ENCODE assay signal across 21 mouse cellular contexts in genomic region chr6:118285246-118285645, GRCm38 (mm10).
A peak's percentile ranks its signal among the peaks of the same experiment; 100 is the strongest.
DNase-seq lines count a peak whose midpoint lies in the region; ATAC-seq and TF ChIP-seq lines count a peak whose summit lies in the region.
"Had no signal": no experiment of that assay in that cellular context is flagged by ENCODE, and none has a peak within 500 bp of the region (broad histone marks: within the 10 kb centered on the region; RNA-seq: fewer than 3 reads in every experiment).

No protein-coding gene starts in this region.

- H3K9me3 ChIP-seq in hindbrain, postnatal 0 days (ENCODE audit: low read length), result no peaks in the 10 kb centered on the region; the same call in 1 of the 2 replicates
- H3K9me3 ChIP-seq in hindbrain, embryonic 13.5 days, result no peaks in the 10 kb centered on the region
- no peaks in the 10 kb centered on the region for H3K9me3 ChIP-seq in midbrain, postnatal 0 days (ENCODE audit: low read length)
- H3K9me3 ChIP-seq in midbrain, embryonic 15.5 days, result no peaks in the 10 kb centered on the region
- H3K9me3 ChIP-seq: embryonic facial prominence, embryonic 13.5 days; embryonic facial prominence, embryonic 15.5 days; forebrain, embryonic 10.5 days; forebrain, embryonic 12.5 days had no signal

- peak; percentile 41 to 47 for DNase-seq in cerebellum, postnatal 14 days
- DNase-seq in cerebellum, postnatal 36 days, result no peak
- peak; percentile 41 for DNase-seq in hindbrain, postnatal 0 days (ENCODE audit: low spot score)
- DNase-seq in midbrain, postnatal 0 days (ENCODE audit: low spot score), result peak; percentile 29
- DNase-seq: adrenal gland, adult 2 months; adrenal gland, postnatal 10 days; adrenal gland, postnatal 25 days; cerebellum, adult 11 months; cerebellum, adult 18-20 months; cerebellum, adult 9-10 months; cerebellum, postnatal 25 days; embryo, embryonic 11 days had no signal

- no peaks in the 10 kb centered on the region for H3K36me3 ChIP-seq in hindbrain, postnatal 0 days (ENCODE audit: insufficient read depth, low read length)
- no peaks in the 10 kb centered on the region for H3K36me3 ChIP-seq in hindbrain, embryonic 13.5 days
- H3K36me3 ChIP-seq in midbrain, postnatal 0 days (ENCODE audit: insufficient read depth, low read length), result no peaks in the 10 kb centered on the region
- no peaks in the 10 kb centered on the region for H3K36me3 ChIP-seq in midbrain, embryonic 15.5 days (replicated peaks)
- H3K36me3 ChIP-seq: embryonic facial prominence, embryonic 13.5 days; embryonic facial prominence, embryonic 15.5 days; forebrain, embryonic 10.5 days; forebrain, embryonic 12.5 days had no signal

- no peak for TF ChIP-seq CTCF in hindbrain, postnatal 0 days (IDR thresholded peaks at IDR 0.05; ENCODE audit: low read depth)
- TF ChIP-seq CTCF in midbrain, postnatal 0 days (IDR thresholded peaks at IDR 0.05), result no peak

- H3K9ac ChIP-seq in hindbrain, postnatal 0 days (replicated peaks; ENCODE audit: low read length), result no peak overlapping the region
- H3K9ac ChIP-seq in hindbrain, embryonic 13.5 days, result no peak overlapping the region
- no peak overlapping the region for H3K9ac ChIP-seq in midbrain, postnatal 0 days (replicated peaks; ENCODE audit: low read length, poor library complexity, severe bottlenecking)
- no peak overlapping the region for H3K9ac ChIP-seq in midbrain, embryonic 15.5 days
- H3K9ac ChIP-seq: embryonic facial prominence, embryonic 13.5 days; embryonic facial prominence, embryonic 15.5 days; forebrain, embryonic 12.5 days had no signal

- no peaks in the 10 kb centered on the region for H3K4me1 ChIP-seq in hindbrain, postnatal 0 days (ENCODE audit: insufficient read depth, low read length)
- H3K4me1 ChIP-seq in hindbrain, embryonic 13.5 days (replicated peaks), result no peaks in the 10 kb centered on the region
- H3K4me1 ChIP-seq in midbrain, postnatal 0 days (ENCODE audit: insufficient read depth, low read length), result no peaks in the 10 kb centered on the region
- H3K4me1 ChIP-seq in midbrain, embryonic 15.5 days, result no peaks in the 10 kb centered on the region
- H3K4me1 ChIP-seq: embryonic facial prominence, embryonic 13.5 days; embryonic facial prominence, embryonic 15.5 days; forebrain, embryonic 10.5 days; forebrain, embryonic 12.5 days had no signal

- H3K27ac ChIP-seq in hindbrain, postnatal 0 days, result peak overlapping the region; percentile 36; the same call in 1 of the 2 replicates
- H3K27ac ChIP-seq in hindbrain, embryonic 13.5 days, result no peak overlapping the region
- H3K27ac ChIP-seq in midbrain, postnatal 0 days (ENCODE audit: low read depth, low read length), result no peak overlapping the region
- H3K27ac ChIP-seq in midbrain, embryonic 15.5 days, result no peak overlapping the region
- H3K27ac ChIP-seq: embryonic facial prominence, embryonic 13.5 days; embryonic facial prominence, embryonic 15.5 days; forebrain, embryonic 10.5 days; forebrain, embryonic 12.5 days had no signal

- ATAC-seq in hindbrain, postnatal 0 days, result no peak
- ATAC-seq in hindbrain, embryonic 13.5 days (ENCODE audit: low FRiP score), result no peak
- no peak for ATAC-seq in midbrain, postnatal 0 days (ENCODE audit: low FRiP score)
- no peak for ATAC-seq in midbrain, embryonic 15.5 days (replicated peaks)
- ATAC-seq: forebrain, embryonic 14.5 days; forebrain, embryonic 16.5 days had no signal

- 62% methylated on average over 7 of the region's 7 CpGs for WGBS in hindbrain, postnatal 0 days
- WGBS in hindbrain, embryonic 13.5 days, result 81% methylated on average over 7 of the region's 7 CpGs
- 73% methylated on average over 7 of the region's 7 CpGs for WGBS in midbrain, postnatal 0 days
- WGBS in midbrain, embryonic 15.5 days, result 76% methylated on average over 7 of the region's 7 CpGs

- H3K4me2 ChIP-seq in hindbrain, postnatal 0 days (ENCODE audit: low read depth, low read length), result no peak overlapping the region
- no peak overlapping the region for H3K4me2 ChIP-seq in hindbrain, embryonic 13.5 days
- no peak overlapping the region for H3K4me2 ChIP-seq in midbrain, postnatal 0 days (ENCODE audit: low read depth, low read length, poor library complexity, severe bottlenecking)
- no peak overlapping the region for H3K4me2 ChIP-seq in midbrain, embryonic 15.5 days
- H3K4me2 ChIP-seq: embryonic facial prominence, embryonic 13.5 days; embryonic facial prominence, embryonic 15.5 days; forebrain, embryonic 12.5 days had no signal

- H3K27me3 ChIP-seq in hindbrain, postnatal 0 days (ENCODE audit: insufficient read depth, low read length), result no peaks in the 10 kb centered on the region
- no peaks in the 10 kb centered on the region for H3K27me3 ChIP-seq in hindbrain, embryonic 13.5 days
- no peaks in the 10 kb centered on the region for H3K27me3 ChIP-seq in midbrain, postnatal 0 days (ENCODE audit: insufficient read depth, low read length)
- H3K27me3 ChIP-seq in midbrain, embryonic 15.5 days (replicated peaks), result no peaks in the 10 kb centered on the region
- H3K27me3 ChIP-seq: embryonic facial prominence, embryonic 13.5 days; embryonic facial prominence, embryonic 15.5 days; forebrain, embryonic 12.5 days had no signal

- H3K4me3 ChIP-seq in hindbrain, postnatal 0 days (ENCODE audit: low read length), result no peak overlapping the region
- H3K4me3 ChIP-seq in hindbrain, embryonic 13.5 days, result no peak overlapping the region
- no peak overlapping the region for H3K4me3 ChIP-seq in midbrain, postnatal 0 days (ENCODE audit: low read depth, low read length)
- H3K4me3 ChIP-seq in midbrain, embryonic 15.5 days, result no peak overlapping the region
- H3K4me3 ChIP-seq: embryonic facial prominence, embryonic 13.5 days; embryonic facial prominence, embryonic 15.5 days; erythroblast, embryonic 14.5 days; forebrain, embryonic 10.5 days; forebrain, embryonic 12.5 days had no signal

Comparison
In these comparisons a context has a peak if more than half of its experiments do, and no peak if none do; other contexts are left out.
1. DNase-seq: peak in cerebellum, postnatal 14 days (2 of 2), hindbrain, postnatal 0 days (single experiment) and midbrain, postnatal 0 days (single experiment); none in cerebellum, postnatal 36 days (0 of 2).